Mouse (Mus musculus): ENCODE measurements at regions not wholly inside any gene's neighbourhood (a gene's known extent, or its start where the extent isn't known, plus 50 kb on each side); places are given as distances from the start of the nearest gene placed in this dataset.

- ATAC-seq (ENCODE audit: insufficient number of reproducible peaks, low FRiP score, low TSS enrichment, low read depth) = no peak
- no peak overlapping the region for H3K9ac ChIP-seq
- H3K27me3 ChIP-seq = no peaks in the 10 kb centered on the region
- no peaks in the 10 kb centered on the region for H3K9me3 ChIP-seq (replicated peaks)
- H3K36me3 ChIP-seq = no peaks in the 10 kb centered on the region
- no peak overlapping the region for H3K4me3 ChIP-seq (replicated peaks)
- 50% methylated on average over 4 of the region's 4 CpGs for WGBS
- no peaks in the 10 kb centered on the region for H3K4me1 ChIP-seq
- no peak overlapping the region for H3K4me2 ChIP-seq (replicated peaks)
- no peak overlapping the region for H3K27ac ChIP-seq (replicated peaks)
Observed at GRCm38 (mm10) chr10:17003123-17003849, 719.7 kb upstream of the Cited2 start.

- Histone ChIP-seq H3K36me3 (no peaks in the 10 kb centered on the region), H3K4me3 (replicated peaks) (no peak overlapping the region), H3K9me3 (replicated peaks) (no peaks in the 10 kb centered on the region), H3K4me2 (replicated peaks) (no peak overlapping the region), H3K27ac (replicated peaks) (no peak overlapping the region), H3K27me3 (no peaks in the 10 kb centered on the region), H3K4me1 (no peaks in the 10 kb centered on the region), H3K9ac (no peak overlapping the region)
- 67% methylated on average over 4 of the region's 4 CpGs for WGBS
- ATAC-seq (ENCODE audit: insufficient number of reproducible peaks, low FRiP score, low TSS enrichment, low read depth) = no peak
Observed at GRCm38 (mm10) chr10:17008683-17009082, 714.3 kb upstream of the Cited2 start.

- no peak for ATAC-seq (ENCODE audit: insufficient number of reproducible peaks, low FRiP score, low TSS enrichment, low read depth)
- WGBS = 87% methylated on average over 3 of the region's 3 CpGs
Observed at GRCm38 (mm10) chr10:17010047-17010446, 713.0 kb upstream of the Cited2 start.

GRCm38 (mm10) chr10:17011876-17012275, 711.1 kb upstream of the Cited2 start:
- no peak overlapping the region for H3K27ac ChIP-seq (replicated peaks)
- ATAC-seq (ENCODE audit: insufficient number of reproducible peaks, low FRiP score, low TSS enrichment, low read depth) = no peak
- H3K36me3 ChIP-seq = no peaks in the 10 kb centered on the region
- H3K9ac ChIP-seq = no peak overlapping the region
- WGBS = 80% methylated on average over 2 of the region's 2 CpGs
- H3K9me3 ChIP-seq (replicated peaks) = no peaks in the 10 kb centered on the region
- H3K4me3 ChIP-seq (replicated peaks) = no peak overlapping the region
- no peak overlapping the region for H3K4me2 ChIP-seq (replicated peaks)
- H3K27me3 ChIP-seq = no peaks in the 10 kb centered on the region
- H3K4me1 ChIP-seq = no peaks in the 10 kb centered on the region

More at GRCm38 (mm10) chr10:17010047-17010446, 713.0 kb upstream of the Cited2 start:
- H3K4me3 ChIP-seq (replicated peaks) = no peak overlapping the region
- no peaks in the 10 kb centered on the region for H3K9me3 ChIP-seq (replicated peaks)
- H3K27me3 ChIP-seq = no peaks in the 10 kb centered on the region
- no peak overlapping the region for H3K9ac ChIP-seq
- H3K36me3 ChIP-seq = no peaks in the 10 kb centered on the region
- H3K4me1 ChIP-seq = no peaks in the 10 kb centered on the region
- no peak overlapping the region for H3K4me2 ChIP-seq (replicated peaks)
- H3K27ac ChIP-seq (replicated peaks) = no peak overlapping the region

- no peaks in the 10 kb centered on the region for H3K27me3 ChIP-seq
- WGBS = 43% methylated on average over 3 of the region's 3 CpGs
- no peak overlapping the region for H3K4me3 ChIP-seq (replicated peaks)
- no peaks in the 10 kb centered on the region for H3K9me3 ChIP-seq (replicated peaks)
- no peak overlapping the region for H3K27ac ChIP-seq (replicated peaks)
- no peak for ATAC-seq (ENCODE audit: insufficient number of reproducible peaks, low FRiP score, low TSS enrichment, low read depth)
- no peaks in the 10 kb centered on the region for H3K4me1 ChIP-seq
- H3K36me3 ChIP-seq = no peaks in the 10 kb centered on the region
- H3K9ac ChIP-seq = no peak overlapping the region
- H3K4me2 ChIP-seq (replicated peaks) = no peak overlapping the region
Observed at GRCm38 (mm10) chr10:17012541-17012975, 710.5 kb upstream of the Cited2 start.

- Histone ChIP-seq H3K27me3 (no peaks in the 10 kb centered on the region), H3K9ac (no peak overlapping the region), H3K9me3 (replicated peaks) (no peaks in the 10 kb centered on the region), H3K4me3 (replicated peaks) (no peak overlapping the region), H3K36me3 (no peaks in the 10 kb centered on the region), H3K4me2 (replicated peaks) (no peak overlapping the region), H3K27ac (replicated peaks) (no peak overlapping the region), H3K4me1 (no peaks in the 10 kb centered on the region)
- WGBS = 89% methylated on average over 3 of the region's 3 CpGs
- ATAC-seq (ENCODE audit: insufficient number of reproducible peaks, low FRiP score, low TSS enrichment, low read depth) = no peak
Observed at GRCm38 (mm10) chr10:17014826-17015225, 708.2 kb upstream of the Cited2 start.

GRCm38 (mm10) chr10:17016854-17017253, 706.2 kb upstream of the Cited2 start:
- ATAC-seq (ENCODE audit: insufficient number of reproducible peaks, low FRiP score, low TSS enrichment, low read depth) = no peak
- no peak overlapping the region for H3K4me3 ChIP-seq (replicated peaks)
- WGBS = 73% methylated on average over 4 of the region's 4 CpGs
- no peak overlapping the region for H3K9ac ChIP-seq
- H3K4me1 ChIP-seq = no peaks in the 10 kb centered on the region
- no peaks in the 10 kb centered on the region for H3K9me3 ChIP-seq (replicated peaks)
- H3K4me2 ChIP-seq (replicated peaks) = no peak overlapping the region
- no peaks in the 10 kb centered on the region for H3K36me3 ChIP-seq
- H3K27me3 ChIP-seq = no peaks in the 10 kb centered on the region
- H3K27ac ChIP-seq (replicated peaks) = no peak overlapping the region

- Histone ChIP-seq H3K27ac (replicated peaks) (no peak overlapping the region), H3K9me3 (replicated peaks) (no peaks in the 10 kb centered on the region), H3K4me2 (replicated peaks) (no peak overlapping the region), H3K4me3 (replicated peaks) (no peak overlapping the region), H3K36me3 (no peaks in the 10 kb centered on the region), H3K4me1 (no peaks in the 10 kb centered on the region), H3K27me3 (no peaks in the 10 kb centered on the region), H3K9ac (no peak overlapping the region)
- no peak for ATAC-seq (ENCODE audit: insufficient number of reproducible peaks, low FRiP score, low TSS enrichment, low read depth)
- WGBS = 76% methylated on average over 5 of the region's 5 CpGs
Observed at GRCm38 (mm10) chr10:17022216-17023158, 700.5 kb upstream of the Cited2 start.

- Histone ChIP-seq H3K9me3 (replicated peaks) (no peaks in the 10 kb centered on the region), H3K27me3 (no peaks in the 10 kb centered on the region), H3K9ac (no peak overlapping the region), H3K4me2 (replicated peaks) (no peak overlapping the region), H3K4me1 (no peaks in the 10 kb centered on the region), H3K27ac (replicated peaks) (no peak overlapping the region), H3K36me3 (no peaks in the 10 kb centered on the region), H3K4me3 (replicated peaks) (no peak overlapping the region)
- 38% methylated on average over 13 of the region's 13 CpGs for WGBS
- no peak for ATAC-seq (ENCODE audit: insufficient number of reproducible peaks, low FRiP score, low TSS enrichment, low read depth)
Observed at GRCm38 (mm10) chr10:17023571-17024293, 699.3 kb upstream of the Cited2 start.

GRCm38 (mm10) chr10:17024294-17024665, 698.7 kb upstream of the Cited2 start:
- WGBS = 79% methylated on average over 1 of the region's 1 CpGs
- no peak overlapping the region for H3K4me2 ChIP-seq (replicated peaks)
- ATAC-seq (ENCODE audit: insufficient number of reproducible peaks, low FRiP score, low TSS enrichment, low read depth) = no peak

More at GRCm38 (mm10) chr10:17024294-17024665, 698.7 kb upstream of the Cited2 start:
- no peaks in the 10 kb centered on the region for H3K27me3 ChIP-seq
- H3K4me3 ChIP-seq (replicated peaks) = no peak overlapping the region
- no peak overlapping the region for H3K9ac ChIP-seq
- no peak overlapping the region for H3K27ac ChIP-seq (replicated peaks)
- no peaks in the 10 kb centered on the region for H3K4me1 ChIP-seq
- H3K9me3 ChIP-seq (replicated peaks) = no peaks in the 10 kb centered on the region
- no peaks in the 10 kb centered on the region for H3K36me3 ChIP-seq
